Mouse (Mus musculus): ENCODE measurements around the gene Otogl.

DNA sequence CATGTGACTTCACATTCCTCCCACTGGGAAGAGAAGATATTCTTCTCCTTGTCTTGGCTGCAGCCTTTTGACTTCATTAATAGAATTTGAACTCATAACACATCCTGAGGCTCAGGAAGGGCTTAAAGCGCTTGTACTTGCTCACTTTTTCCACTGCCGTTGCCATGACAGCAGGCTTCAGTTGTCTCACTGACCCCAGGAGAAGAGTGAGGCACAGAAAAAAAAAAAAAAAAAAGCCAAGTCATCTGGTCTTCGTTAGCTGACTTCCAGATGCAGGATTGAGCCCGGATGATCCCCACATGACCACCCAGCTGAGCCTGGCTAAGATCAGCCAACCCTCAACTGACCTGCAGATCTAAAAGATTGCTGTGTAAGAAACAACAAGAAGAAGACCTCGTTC is 34.4 kb upstream of the Otogl start:
- TF ChIP-seq POLR2A (IDR thresholded peaks at IDR 0.05; ENCODE audit: insufficient read length, low read depth) (no peak), TCF12 (IDR thresholded peaks at IDR 0.05; ENCODE audit: insufficient read depth, poor library complexity, severe bottlenecking) (no peak)

Data from myocyte (in vitro differentiated cells).